Comparison of ENCODE assay signal across 8 mouse cellular contexts in genomic region chr5:111416591-111417374, GRCm38 (mm10). TPM values are rescaled to one million over a fixed set of nuclear protein-coding genes. Genes with fewer than 3 reads are reported as not detected.
DNase-seq lines count a peak whose midpoint lies in the region; ATAC-seq lines count a peak whose summit lies in the region.

Gene Mn1 (plus strand): TSS chr5:111417362.

- H3K4me1 ChIP-seq in hindbrain, embryonic 12.5 days = peaks cover 55% of the 10 kb centered on the region
- peaks cover 41% of the 10 kb centered on the region for H3K4me1 ChIP-seq in lung, embryonic 16.5 days (replicated peaks; ENCODE audit: control insufficient read depth, insufficient read depth, low read length)

- ATAC-seq in hindbrain, embryonic 12.5 days (ENCODE audit: low FRiP score) = peak; percentile 94
- ATAC-seq in lung, embryonic 16.5 days (ENCODE audit: low read depth) = peak; percentile 93

- H3K9ac ChIP-seq in hindbrain, embryonic 12.5 days = peak within 1 kb of the TSS; percentile 96
- H3K9ac ChIP-seq in lung, embryonic 16.5 days (ENCODE audit: low read length) = peak within 1 kb of the TSS; percentile 87

- H3K27me3 ChIP-seq in hindbrain, embryonic 12.5 days = peaks cover 5% of the 10 kb centered on the region; the same call in 1 of the 2 replicates
- H3K27me3 ChIP-seq in lung, embryonic 16.5 days (ENCODE audit: control insufficient read depth, insufficient read depth, low read depth, low read length) = peaks cover 22% of the 10 kb centered on the region

- peak; percentile 90 for DNase-seq in R1 (ENCODE audit: low read depth, low spot score)
- DNase-seq in cerebellum, postnatal 14 days = peak; percentile 74 to 78
- peak; percentile 82 to 85 for DNase-seq in frontal cortex, postnatal 25 days (ENCODE audit: low spot score in 2 of 2)
- peak; percentile 91 to 93 for DNase-seq in layer of hippocampus, postnatal 14 days (ENCODE audit: low spot score in 2 of 2)
- peak; percentile 96 for DNase-seq in retina, postnatal 1 day
- peak; percentile 83 for DNase-seq in urinary bladder, postnatal 14 days (ENCODE audit: low spot score)

- under 1% methylated on average over 85 of the region's 88 CpGs for WGBS in hindbrain, embryonic 12.5 days
- under 1% methylated on average over 71 of the region's 88 CpGs for WGBS in lung, embryonic 16.5 days

- peak within 1 kb of the TSS; percentile 99 for H3K27ac ChIP-seq in hindbrain, embryonic 12.5 days
- H3K27ac ChIP-seq in lung, embryonic 16.5 days (ENCODE audit: low read length) = peak within 1 kb of the TSS; percentile 84

- peak within 1 kb of the TSS; percentile 99 for H3K4me2 ChIP-seq in hindbrain, embryonic 12.5 days (replicated peaks)
- H3K4me2 ChIP-seq in lung, embryonic 16.5 days (ENCODE audit: low read depth, low read length) = peak within 1 kb of the TSS; percentile 100

- H3K36me3 ChIP-seq in hindbrain, embryonic 12.5 days = peaks cover 30% of the 10 kb centered on the region
- H3K36me3 ChIP-seq in lung, embryonic 16.5 days (ENCODE audit: control insufficient read depth, insufficient read depth, low read length) = no peaks in the 10 kb centered on the region

- no peaks in the 10 kb centered on the region for H3K9me3 ChIP-seq in hindbrain, embryonic 12.5 days (replicated peaks)
- H3K9me3 ChIP-seq in lung, embryonic 16.5 days (ENCODE audit: control insufficient read depth, low read length) = no peaks in the 10 kb centered on the region

- peak within 1 kb of the TSS; percentile 97 for H3K4me3 ChIP-seq in hindbrain, embryonic 12.5 days
- H3K4me3 ChIP-seq in lung, embryonic 16.5 days (ENCODE audit: low read length) = peak within 1 kb of the TSS; percentile 80

RNA-seq across cellular contexts. Expression of gene Mn1, which starts in this region (rescaled TPM):
- 61.0 and 62.7 TPM in 2 replicates for polyA plus RNA-seq in hindbrain, embryonic 12.5 days (2016; fragmentation: Nextera tagmentation; extraction: Ambion mirVana)
- 10 to 100 TPM; 30.9 to 31.3 TPM for total RNA-seq in layer of hippocampus, postnatal 14 days (2021)
- polyA plus RNA-seq in lung, embryonic 16.5 days (2015; fragmentation: Nextera tagmentation; extraction: Ambion mirVana) = 6.8 and 7.8 TPM in 2 replicates

Comparison
In these comparisons a context has a peak if more than half of its experiments do, and no peak if none do; other contexts are left out.
1. Peak in every context shown above with its lines: DNase-seq, ATAC-seq, H3K4me3 ChIP-seq and H3K27ac ChIP-seq.